In the genomic region with DNA sequence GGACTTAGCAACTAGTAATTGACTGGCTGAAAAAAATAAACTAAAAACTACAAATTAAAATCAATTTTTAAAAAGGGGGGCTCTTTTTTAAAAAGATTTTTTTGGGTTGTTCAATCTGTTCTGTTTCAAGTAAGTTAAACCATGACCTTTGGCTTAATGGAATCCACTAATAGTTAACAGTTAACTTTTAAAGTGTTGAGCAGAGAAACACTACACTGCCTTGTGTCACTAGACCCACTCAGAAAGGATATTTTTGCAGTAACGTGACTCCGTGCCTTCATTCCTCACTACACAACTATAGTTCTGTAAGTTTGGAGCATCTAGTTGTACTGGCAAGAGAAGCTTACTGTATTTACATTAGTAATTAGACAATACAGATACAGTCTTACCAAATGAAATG, we compare ENCODE assay signal across 29 mouse cellular contexts. TPM values are rescaled to one million over a fixed set of nuclear protein-coding genes. Genes with fewer than 3 reads are reported as not detected.
DNase-seq lines count a peak whose midpoint lies in the region; ATAC-seq and TF ChIP-seq lines count a peak whose summit lies in the region.
"Had no signal": no experiment of that assay in that cellular context is flagged by ENCODE, and none has a peak within 500 bp of the region (broad histone marks: within the 10 kb centered on the region; RNA-seq: fewer than 3 reads in every experiment).

No protein-coding gene starts in this region.

- peak overlapping the region; percentile 56 for H3K4me3 ChIP-seq in gastrocnemius, adult 2 months
- no peak overlapping the region for H3K4me3 ChIP-seq in kidney, embryonic 15.5 days (replicated peaks)
- H3K4me3 ChIP-seq in lung, embryonic 16.5 days (ENCODE audit: low read length), result no peak overlapping the region
- H3K4me3 ChIP-seq: forebrain, embryonic 12.5 days; heart, embryonic 10.5 days; heart, embryonic 15.5 days; hindbrain, embryonic 12.5 days; limb, embryonic 12.5 days; midbrain, embryonic 15.5 days; stomach, embryonic 15.5 days had no signal

- H3K9ac ChIP-seq in kidney, embryonic 15.5 days, result no peak overlapping the region
- H3K9ac ChIP-seq in lung, embryonic 16.5 days (ENCODE audit: low read length), result no peak overlapping the region
- H3K9ac ChIP-seq: forebrain, embryonic 12.5 days; forebrain, postnatal 0 days; heart, embryonic 15.5 days; hindbrain, embryonic 12.5 days; limb, embryonic 12.5 days; midbrain, embryonic 15.5 days; stomach, embryonic 15.5 days had no signal

- DNase-seq in gastrocnemius, adult 2 months, result no peak
- no peak for DNase-seq in gastrocnemius, postnatal 10 days
- DNase-seq in kidney, postnatal 10 days, result no peak
- DNase-seq in lung, postnatal 25 days (ENCODE audit: low spot score), result no peak
- DNase-seq in testis, postnatal 10 days (ENCODE audit: low spot score), result no peak
- DNase-seq: adrenal gland, adult 2 months; cerebellum, adult 2 months; cerebellum, postnatal 14 days; forebrain, postnatal 0 days; gastrocnemius, postnatal 14 days; heart, postnatal 36 days; layer of hippocampus, adult 9-11 months; lung, adult 18-20 months; lung, postnatal 10 days; right cerebral cortex, postnatal 25 days; thymus, postnatal 14 days had no signal

- no peaks in the 10 kb centered on the region for H3K36me3 ChIP-seq in kidney, embryonic 15.5 days
- H3K36me3 ChIP-seq in lung, embryonic 16.5 days (ENCODE audit: control insufficient read depth, insufficient read depth, low read length), result no peaks in the 10 kb centered on the region
- H3K36me3 ChIP-seq: forebrain, embryonic 12.5 days; heart, embryonic 10.5 days; hindbrain, embryonic 12.5 days; limb, embryonic 12.5 days; midbrain, embryonic 15.5 days; stomach, embryonic 15.5 days had no signal

- peaks cover 26% of the 10 kb centered on the region; the same call in 1 of the 2 replicates for H3K4me1 ChIP-seq in kidney, embryonic 15.5 days
- peaks cover 13% of the 10 kb centered on the region for H3K4me1 ChIP-seq in lung, embryonic 16.5 days (replicated peaks; ENCODE audit: control insufficient read depth, insufficient read depth, low read length)
- H3K4me1 ChIP-seq: midbrain, embryonic 15.5 days had no signal

- peak; percentile 70 for ATAC-seq in kidney, embryonic 15.5 days (replicated peaks; ENCODE audit: low FRiP score)
- 0 out of 2 replicates have a peak, but pooled peaks have one; percentile 53 for ATAC-seq in lung, embryonic 16.5 days (ENCODE audit: low read depth)
- ATAC-seq: activated CD4-positive, CD25-positive, alpha-beta regulatory T cell, adult 4 months; forebrain, postnatal 0 days; hindbrain, postnatal 0 days; midbrain, embryonic 15.5 days had no signal

- peak overlapping the region; percentile 28 for H3K27ac ChIP-seq in gastrocnemius, adult 2 months
- H3K27ac ChIP-seq in kidney, embryonic 15.5 days, result peak overlapping the region; percentile 7; the same call in 1 of the 2 replicates
- H3K27ac ChIP-seq in lung, embryonic 16.5 days (ENCODE audit: low read length), result no peak overlapping the region
- H3K27ac ChIP-seq: forebrain, embryonic 12.5 days; heart, embryonic 10.5 days; hindbrain, embryonic 12.5 days; hindbrain, postnatal 0 days; limb, embryonic 12.5 days; midbrain, embryonic 15.5 days; stomach, embryonic 15.5 days had no signal

- no peaks in the 10 kb centered on the region for H3K27me3 ChIP-seq in kidney, embryonic 15.5 days
- no peaks in the 10 kb centered on the region for H3K27me3 ChIP-seq in lung, embryonic 16.5 days (ENCODE audit: control insufficient read depth, insufficient read depth, low read depth, low read length)
- H3K27me3 ChIP-seq: CH12.LX; forebrain, embryonic 12.5 days; heart, embryonic 15.5 days; hindbrain, embryonic 12.5 days; limb, embryonic 12.5 days; midbrain, embryonic 15.5 days; stomach, embryonic 15.5 days had no signal

- H3K4me2 ChIP-seq in kidney, embryonic 15.5 days, result no peak overlapping the region
- no peak overlapping the region for H3K4me2 ChIP-seq in lung, embryonic 16.5 days (ENCODE audit: low read depth, low read length)
- H3K4me2 ChIP-seq: forebrain, embryonic 12.5 days; heart, embryonic 15.5 days; hindbrain, embryonic 12.5 days; limb, embryonic 12.5 days; midbrain, embryonic 15.5 days; stomach, embryonic 15.5 days had no signal

- intact Hi-C loops in gastrocnemius, adult 2 months (cut with DNase I), result no loop called here

- TF ChIP-seq CTCF in gastrocnemius, adult 2 months (IDR thresholded peaks at IDR 0.05), result no peak

- no peaks in the 10 kb centered on the region for H3K9me3 ChIP-seq in kidney, embryonic 15.5 days (replicated peaks)
- no peaks in the 10 kb centered on the region for H3K9me3 ChIP-seq in lung, embryonic 16.5 days (ENCODE audit: control insufficient read depth, low read length)
- H3K9me3 ChIP-seq: forebrain, embryonic 12.5 days; heart, embryonic 10.5 days; heart, embryonic 15.5 days; hindbrain, embryonic 12.5 days; limb, embryonic 12.5 days; midbrain, embryonic 15.5 days; stomach, embryonic 15.5 days had no signal

- 25% methylated on average over 2 of the region's 2 CpGs for WGBS in kidney, embryonic 15.5 days
- WGBS in lung, embryonic 16.5 days, result 56% methylated on average over 2 of the region's 2 CpGs

RNA-seq across cellular contexts. Expression of gene Grb14, which starts 50.2 kb away (rescaled TPM):
- total RNA-seq in gastrocnemius, adult 2 months (2021), result 10 to 100 TPM; 11.4 to 32.4 TPM
- 10 to 100 TPM; 13.6 to 18.7 TPM for total RNA-seq in gastrocnemius, postnatal 10 days (2021)
- polyA plus RNA-seq in kidney, embryonic 15.5 days (2015; fragmentation: Nextera tagmentation; extraction: Ambion mirVana), result 29.6 and 30.4 TPM in 2 replicates
- 37.8 and 40.6 TPM in 2 replicates for polyA plus RNA-seq in lung, embryonic 16.5 days (2015; fragmentation: Nextera tagmentation; extraction: Ambion mirVana)
- total RNA-seq: neutrophil, adult 5-6 weeks had no signal
- polyA plus RNA-seq: activated CD4-positive, CD25-positive, alpha-beta regulatory T cell, adult 4 months had no signal
